Mouse (Mus musculus): ENCODE measurements around the gene Rac1. TPM values are rescaled to one million over a fixed set of nuclear protein-coding genes. Genes with fewer than 3 reads are reported as not detected.

Rac1 gene
- polyA plus RNA-seq, 1 experiment = 245 TPM

GRCm38 (mm10) chr5:143539111-143539510 is 11.3 kb upstream of the Rac1 start:
- TF ChIP-seq MAX (IDR thresholded peaks at IDR 0.05; ENCODE audit: low read depth) = no peak
- no peak for TF ChIP-seq CEBPB (IDR thresholded peaks at IDR 0.05; ENCODE audit: insufficient read depth, poor library complexity, severe bottlenecking)
- no peak for TF ChIP-seq SRF (IDR thresholded peaks at IDR 0.05; ENCODE audit: control insufficient read depth, insufficient read length, low read depth)
- TF ChIP-seq E2F4 (IDR thresholded peaks at IDR 0.05; ENCODE audit: insufficient read depth) = no peak
- no peak for TF ChIP-seq REST (IDR thresholded peaks at IDR 0.05; ENCODE audit: insufficient read depth, insufficient read length)
- Histone ChIP-seq H3K4me2 (ENCODE audit: low read depth) (no peak overlapping the region), H3K79me2 (ENCODE audit: control insufficient read depth, insufficient read depth) (no peaks in the 10 kb centered on the region)

GRCm38 (mm10) chr5:143537022-143537421 is 9.2 kb upstream of the Rac1 start:
- no peaks in the 10 kb centered on the region for H3K79me2 ChIP-seq (ENCODE audit: control insufficient read depth, insufficient read depth)
- H3K36me3 ChIP-seq (ENCODE audit: control insufficient read depth, insufficient read depth) = no peaks in the 10 kb centered on the region
- peaks cover 14% of the 10 kb centered on the region for H3K27me3 ChIP-seq (ENCODE audit: control insufficient read depth, insufficient read depth, insufficient read length)
- no peak for TF ChIP-seq REST (IDR thresholded peaks at IDR 0.05; ENCODE audit: insufficient read depth, insufficient read length)
- TF ChIP-seq USF1 (IDR thresholded peaks at IDR 0.05; ENCODE audit: low read depth) = no peak
- no peak for TF ChIP-seq MAX (IDR thresholded peaks at IDR 0.05; ENCODE audit: low read depth)
- TF ChIP-seq TCF3 (IDR thresholded peaks at IDR 0.05; ENCODE audit: insufficient read length, low read depth) = no peak
- no peak for TF ChIP-seq SRF (IDR thresholded peaks at IDR 0.05; ENCODE audit: control insufficient read depth, insufficient read length, low read depth)
- TF ChIP-seq TCF12 (IDR thresholded peaks at IDR 0.05; ENCODE audit: insufficient read depth, poor library complexity, severe bottlenecking) = no peak
- no peak for TF ChIP-seq POLR2A (IDR thresholded peaks at IDR 0.05; ENCODE audit: insufficient read length, low read depth)
- TF ChIP-seq MYOG (IDR thresholded peaks at IDR 0.05; ENCODE audit: control insufficient read depth in 1 of 3, insufficient read depth in 1 of 3, insufficient read length in 2 of 3, low read depth in 2 of 3) = no peak
- H3K4me2 ChIP-seq (ENCODE audit: low read depth) = no peak overlapping the region
- H3K4me3 ChIP-seq = no peak overlapping the region
- no peak overlapping the region for H3ac ChIP-seq (ENCODE audit: control insufficient read depth, insufficient read length)

More at GRCm38 (mm10) chr5:143539111-143539510, 11.3 kb upstream of the Rac1 start:
- Histone ChIP-seq H3K4me3 (no peak overlapping the region), H3K27me3 (ENCODE audit: control insufficient read depth, insufficient read depth, insufficient read length) (peaks cover 14% of the 10 kb centered on the region), H3ac (ENCODE audit: control insufficient read depth, insufficient read length) (no peak overlapping the region), H3K36me3 (ENCODE audit: control insufficient read depth, insufficient read depth) (no peaks in the 10 kb centered on the region)

GRCm38 (mm10) chr5:143534922-143535321 is 7.1 kb upstream of the Rac1 start:
- no peak overlapping the region for H3ac ChIP-seq (ENCODE audit: control insufficient read depth, insufficient read length)
- no peak overlapping the region for H3K4me3 ChIP-seq
- no peaks in the 10 kb centered on the region for H3K79me2 ChIP-seq (ENCODE audit: control insufficient read depth, insufficient read depth)
- H3K27me3 ChIP-seq (ENCODE audit: control insufficient read depth, insufficient read depth, insufficient read length) = peaks cover 14% of the 10 kb centered on the region
- H3K4me2 ChIP-seq (ENCODE audit: low read depth) = no peak overlapping the region
- no peak for TF ChIP-seq MAX (IDR thresholded peaks at IDR 0.05; ENCODE audit: low read depth)
- TF ChIP-seq TCF12 (IDR thresholded peaks at IDR 0.05; ENCODE audit: insufficient read depth, poor library complexity, severe bottlenecking) = no peak
- no peak for TF ChIP-seq CEBPB (IDR thresholded peaks at IDR 0.05; ENCODE audit: insufficient read depth, poor library complexity, severe bottlenecking)
- TF ChIP-seq SRF (IDR thresholded peaks at IDR 0.05; ENCODE audit: control insufficient read depth, insufficient read length, low read depth) = no peak
- TF ChIP-seq POLR2AphosphoS2 (IDR thresholded peaks at IDR 0.05; ENCODE audit: insufficient read length, low read depth) = no peak
- no peak for TF ChIP-seq TCF3 (IDR thresholded peaks at IDR 0.05; ENCODE audit: insufficient read length, low read depth)
- TF ChIP-seq E2F4 (IDR thresholded peaks at IDR 0.05; ENCODE audit: insufficient read depth) = no peak
- TF ChIP-seq MYOD1 (IDR thresholded peaks at IDR 0.05; ENCODE audit: control insufficient read depth in 1 of 3, insufficient read length in 2 of 3, low read depth in 2 of 3) = no peak
- no peak for TF ChIP-seq USF1 (IDR thresholded peaks at IDR 0.05; ENCODE audit: low read depth)
- TF ChIP-seq POLR2A (IDR thresholded peaks at IDR 0.05; ENCODE audit: insufficient read length, low read depth) = no peak
- TF ChIP-seq REST (IDR thresholded peaks at IDR 0.05; ENCODE audit: insufficient read depth, insufficient read length) = no peak
- TF ChIP-seq MYOG (IDR thresholded peaks at IDR 0.05; ENCODE audit: control insufficient read depth in 1 of 3, insufficient read depth in 1 of 3, insufficient read length in 2 of 3, low read depth in 2 of 3) = no peak
- H3K36me3 ChIP-seq (ENCODE audit: control insufficient read depth, insufficient read depth) = no peaks in the 10 kb centered on the region

- Histone ChIP-seq H3K4me3 (no peak overlapping the region), H3ac (ENCODE audit: control insufficient read depth, insufficient read length) (no peak overlapping the region), H3K27me3 (ENCODE audit: control insufficient read depth, insufficient read depth, insufficient read length) (no peaks in the 10 kb centered on the region), H3K4me2 (ENCODE audit: low read depth) (no peak overlapping the region), H3K79me2 (ENCODE audit: control insufficient read depth, insufficient read depth) (peaks cover 22% of the 10 kb centered on the region), H3K36me3 (ENCODE audit: control insufficient read depth, insufficient read depth) (no peaks in the 10 kb centered on the region)
- TF ChIP-seq POLR2A (IDR thresholded peaks at IDR 0.05; ENCODE audit: insufficient read length, low read depth) (no peak), MAX (IDR thresholded peaks at IDR 0.05; ENCODE audit: low read depth) (no peak), TCF3 (IDR thresholded peaks at IDR 0.05; ENCODE audit: insufficient read length, low read depth) (no peak), REST (IDR thresholded peaks at IDR 0.05; ENCODE audit: insufficient read depth, insufficient read length) (no peak)
Observed at GRCm38 (mm10) chr5:143530715-143531114, 2.9 kb upstream of the Rac1 start.

GRCm38 (mm10) chr5:143528308-143528683 is 460 bp upstream of the Rac1 start:
- no peaks in the 10 kb centered on the region for H3K36me3 ChIP-seq (ENCODE audit: control insufficient read depth, insufficient read depth)
- H3K27me3 ChIP-seq (ENCODE audit: control insufficient read depth, insufficient read depth, insufficient read length) = no peaks in the 10 kb centered on the region
- TF ChIP-seq TCF3 (IDR thresholded peaks at IDR 0.05; ENCODE audit: insufficient read length, low read depth) (no peak), SRF (IDR thresholded peaks at IDR 0.05; ENCODE audit: control insufficient read depth, insufficient read length, low read depth) (no peak), REST (IDR thresholded peaks at IDR 0.05; ENCODE audit: insufficient read depth, insufficient read length) (no peak), MYOG (IDR thresholded peaks at IDR 0.05; ENCODE audit: control insufficient read depth in 1 of 3, insufficient read depth in 1 of 3, insufficient read length in 2 of 3, low read depth in 2 of 3) (no peak), POLR2AphosphoS2 (IDR thresholded peaks at IDR 0.05; ENCODE audit: insufficient read length, low read depth) (no peak), USF1 (IDR thresholded peaks at IDR 0.05; ENCODE audit: low read depth) (no peak), CEBPB (IDR thresholded peaks at IDR 0.05; ENCODE audit: insufficient read depth, poor library complexity, severe bottlenecking) (no peak), POLR2A (IDR thresholded peaks at IDR 0.05; ENCODE audit: insufficient read length, low read depth) (no peak)
- H3ac ChIP-seq (ENCODE audit: control insufficient read depth, insufficient read length) = peak overlapping the region; percentile 57
- peak overlapping the region; percentile 86 for H3K4me3 ChIP-seq
- H3K79me2 ChIP-seq (ENCODE audit: control insufficient read depth, insufficient read depth) = peaks cover 46% of the 10 kb centered on the region
- H3K4me2 ChIP-seq (ENCODE audit: low read depth) = peak overlapping the region; percentile 97
